Mouse (Mus musculus): ENCODE results near the gene Igsf21. TPM values are rescaled to one million over a fixed set of nuclear protein-coding genes. Genes with fewer than 3 reads are reported as not detected.

Gene Igsf21
- polyA plus RNA-seq, 1 experiment from 2014 or later: 0.11 TPM

DNA sequence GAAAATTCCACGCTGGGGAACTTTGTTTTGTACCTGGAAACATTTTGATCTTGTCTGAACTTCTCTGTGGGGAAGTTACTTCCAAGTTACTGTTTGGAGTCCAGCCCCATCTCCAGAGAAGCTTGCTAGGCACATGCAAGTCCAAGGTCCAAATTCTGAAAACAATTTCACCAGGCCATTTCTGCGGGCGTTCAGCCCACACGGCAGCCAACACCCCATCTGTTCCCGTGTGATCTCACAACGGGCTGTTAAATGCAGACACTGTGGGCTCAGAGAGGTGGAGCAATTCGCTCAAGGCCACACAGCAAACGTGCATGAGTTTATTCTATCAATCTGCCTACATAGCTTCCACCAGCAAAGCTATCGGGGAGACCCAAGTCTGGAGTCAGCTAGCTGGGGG, 21.4 kb downstream of the Igsf21 start:
- DNase-seq (ENCODE audit: low spot score): peak; percentile 26
- H3K27me3 ChIP-seq (ENCODE audit: low read depth, poor library complexity, severe bottlenecking): peaks cover 48% of the 10 kb centered on the region
- no peak overlapping the region for H3K4me3 ChIP-seq
- no peak overlapping the region for H3K27ac ChIP-seq
- H3K9me3 ChIP-seq (replicated peaks): no peaks in the 10 kb centered on the region
- H3K4me1 ChIP-seq: peaks cover 12% of the 10 kb centered on the region; the same call in 1 of the 2 replicates
- WGBS: 77% methylated on average over 9 of the region's 9 CpGs
- H3K36me3 ChIP-seq: no peaks in the 10 kb centered on the region

DNA sequence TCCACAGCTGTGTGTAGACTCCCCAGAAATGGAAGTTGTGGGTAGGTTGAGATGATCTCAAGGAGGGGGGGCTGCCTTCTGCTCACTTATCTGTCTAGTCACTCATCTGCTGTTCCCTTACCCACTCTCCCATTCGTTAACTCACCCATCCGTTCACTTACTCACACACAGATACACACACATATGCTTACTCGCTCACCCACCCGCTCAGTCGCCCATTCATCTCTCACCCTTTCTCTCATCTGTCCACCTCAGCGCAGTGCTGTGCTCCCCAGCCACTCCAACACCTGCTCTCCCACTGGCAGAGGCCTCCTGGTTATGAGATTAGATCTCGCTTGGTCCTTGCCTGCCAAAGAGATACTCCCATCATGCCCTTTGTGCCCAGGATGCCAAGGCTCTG, 22.1 kb downstream of the Igsf21 start:
- H3K27me3 ChIP-seq (ENCODE audit: low read depth, poor library complexity, severe bottlenecking): peaks cover 54% of the 10 kb centered on the region
- DNase-seq (ENCODE audit: low spot score): no peak
- H3K36me3 ChIP-seq: no peaks in the 10 kb centered on the region
- no peak overlapping the region for H3K4me3 ChIP-seq
- WGBS: 85% methylated on average over 7 of the region's 7 CpGs
- peaks cover 16% of the 10 kb centered on the region for H3K4me1 ChIP-seq
- H3K27ac ChIP-seq: no peak overlapping the region
- H3K9me3 ChIP-seq (replicated peaks): no peaks in the 10 kb centered on the region

DNA sequence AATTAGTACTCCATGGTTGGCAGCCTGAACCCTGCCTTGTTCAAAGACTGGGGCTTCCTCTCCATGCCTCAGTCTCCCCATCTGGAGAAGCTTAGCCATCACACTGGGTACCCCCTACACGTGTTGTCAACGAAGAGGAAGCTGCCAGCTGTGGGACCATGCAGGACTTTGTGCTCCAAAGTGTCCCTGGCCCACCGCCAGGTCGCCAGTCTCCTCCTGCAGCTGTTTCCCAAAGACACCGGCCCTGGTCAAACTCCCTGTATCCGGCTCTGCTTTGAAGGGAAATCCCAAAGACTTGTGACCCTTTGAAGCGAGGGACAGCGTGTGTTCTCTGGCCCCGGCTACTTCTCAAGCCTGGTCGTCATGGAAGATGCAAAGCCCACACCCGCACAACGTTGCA, 23.5 kb downstream of the Igsf21 start:
- H3K27me3 ChIP-seq (ENCODE audit: low read depth, poor library complexity, severe bottlenecking): peaks cover 56% of the 10 kb centered on the region
- no peak for DNase-seq (ENCODE audit: low spot score)

DNA sequence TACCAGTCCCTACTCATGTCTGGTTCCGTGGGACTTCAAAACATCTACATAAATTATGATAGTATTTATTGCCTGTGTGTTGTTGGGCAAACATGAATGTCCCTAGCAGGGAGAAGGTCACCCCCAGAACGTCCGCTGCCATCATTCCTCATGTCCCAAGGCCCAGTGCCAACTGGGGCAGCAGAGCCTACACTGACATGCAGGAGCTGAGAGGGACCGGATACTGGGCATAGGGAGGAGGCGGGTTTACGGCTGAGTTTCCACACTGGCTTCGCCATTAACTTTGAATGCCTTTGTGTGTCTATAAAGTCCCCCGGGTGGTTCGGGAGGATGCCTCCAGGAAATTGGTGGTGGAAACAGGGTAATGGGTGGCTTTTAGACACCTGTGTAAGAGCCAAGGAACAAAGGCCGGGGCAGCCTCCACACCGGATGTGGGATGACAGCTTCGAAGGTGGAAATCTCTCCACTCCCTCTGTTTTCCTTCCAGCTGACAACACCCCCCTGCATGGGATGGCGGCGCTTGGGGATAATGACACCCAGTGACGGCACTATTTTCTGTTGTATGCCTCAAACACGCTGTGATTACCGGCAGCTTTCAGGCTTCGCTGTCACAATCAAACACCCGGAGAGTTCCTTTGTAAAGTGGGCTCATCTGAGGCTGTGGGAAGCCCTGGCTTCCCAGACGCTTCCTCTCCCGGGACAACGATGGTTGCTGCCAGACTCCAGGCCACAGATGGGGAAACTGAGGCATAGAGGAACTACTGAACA, 26.1 kb downstream of the Igsf21 start:
- H3K4me3 ChIP-seq: no peak overlapping the region
- H3K9me3 ChIP-seq (replicated peaks): no peaks in the 10 kb centered on the region
- no peak for DNase-seq (ENCODE audit: low spot score)
- H3K36me3 ChIP-seq: no peaks in the 10 kb centered on the region
- H3K27ac ChIP-seq: no peak overlapping the region; the same call in 1 of the 2 replicates
- 72% methylated on average over 22 of the region's 22 CpGs for WGBS
- peaks cover 55% of the 10 kb centered on the region for H3K27me3 ChIP-seq (ENCODE audit: low read depth, poor library complexity, severe bottlenecking)
- peaks cover 28% of the 10 kb centered on the region for H3K4me1 ChIP-seq

More for the DNA sequence above, 23.5 kb downstream of the Igsf21 start:
- 43% methylated on average over 12 of the region's 12 CpGs for WGBS
- no peak overlapping the region for H3K4me3 ChIP-seq
- peaks cover 30% of the 10 kb centered on the region for H3K4me1 ChIP-seq
- no peaks in the 10 kb centered on the region for H3K9me3 ChIP-seq (replicated peaks)
- H3K36me3 ChIP-seq: no peaks in the 10 kb centered on the region
- no peak overlapping the region for H3K27ac ChIP-seq

DNA sequence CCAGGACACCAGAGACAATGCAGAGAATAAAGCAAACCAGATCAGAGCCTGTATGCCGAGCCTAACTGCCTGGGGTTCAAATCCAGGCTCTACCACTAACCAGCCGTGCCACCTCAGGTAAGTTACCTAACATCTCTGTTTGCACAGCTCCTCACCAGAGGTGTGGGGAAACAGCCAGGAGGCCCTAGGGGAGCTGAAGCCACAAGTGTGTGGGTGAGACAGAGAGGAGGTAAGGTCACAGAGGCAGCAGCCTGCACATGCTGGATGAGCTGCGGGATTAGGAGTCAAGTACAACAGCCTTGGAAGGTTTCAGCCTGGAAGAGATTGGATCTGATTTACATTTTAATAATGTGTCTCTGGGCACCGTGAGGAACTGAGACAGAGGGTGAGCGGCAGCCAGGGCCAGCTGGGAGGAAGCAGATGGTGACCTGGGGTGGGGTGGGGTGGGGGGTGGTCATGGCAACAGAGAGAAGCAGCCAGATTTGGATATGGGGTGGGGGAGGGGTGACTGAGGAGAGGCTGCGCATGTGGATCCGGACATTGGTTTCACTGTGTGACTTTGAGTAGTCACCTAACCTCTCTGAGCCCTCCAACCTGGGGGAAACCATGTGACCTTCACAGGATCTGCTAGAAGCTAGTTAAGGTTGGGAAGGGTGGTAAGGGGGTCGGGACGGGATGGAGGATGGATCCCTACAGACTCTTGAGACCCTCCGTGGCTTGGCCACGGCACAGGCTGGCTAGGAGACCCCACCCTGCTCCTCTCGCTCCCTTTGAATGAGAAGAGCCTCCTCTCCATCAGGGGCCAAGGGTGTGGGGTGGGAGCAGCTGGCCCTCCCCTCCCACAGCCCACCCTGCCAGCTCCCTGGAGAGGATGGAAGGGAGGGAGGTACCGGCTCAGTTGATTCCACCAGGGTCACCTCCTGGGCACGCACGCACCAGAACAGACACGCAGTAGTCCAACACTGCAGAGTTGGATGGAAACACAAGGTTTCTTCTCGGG, 27.4 kb downstream of the Igsf21 start:
- no peak for DNase-seq (ENCODE audit: low spot score)
- Histone ChIP-seq H3K9me3 (replicated peaks) (no peaks in the 10 kb centered on the region), H3K27me3 (ENCODE audit: low read depth, poor library complexity, severe bottlenecking) (peaks cover 48% of the 10 kb centered on the region), H3K36me3 (no peaks in the 10 kb centered on the region), H3K4me1 (peaks cover 40% of the 10 kb centered on the region), H3K4me3 (no peak overlapping the region), H3K27ac (0 out of 2 replicates have a peak overlapping the region, but pooled peaks have one; percentile 42)
- 65% methylated on average over 17 of the region's 17 CpGs for WGBS

DNA sequence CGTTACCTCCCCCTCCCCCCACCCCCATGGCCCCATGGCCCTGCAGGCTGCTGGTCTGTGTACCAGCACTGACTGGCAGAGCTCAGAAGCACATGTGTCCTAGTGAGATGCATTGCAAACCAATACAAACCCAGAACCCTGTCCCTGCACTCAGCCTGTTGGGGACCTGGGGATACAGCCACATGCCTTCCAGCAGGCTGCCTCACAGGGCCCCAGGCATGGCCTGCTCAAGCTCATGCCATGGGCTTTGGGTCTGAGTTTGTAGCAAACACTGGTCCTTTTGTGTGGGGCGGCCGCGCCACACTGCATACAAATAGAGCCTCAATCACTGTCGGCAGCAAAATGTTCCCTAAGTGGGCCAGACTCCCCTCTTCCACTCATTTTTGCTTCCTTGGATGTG, 28.2 kb downstream of the Igsf21 start:
- 87% methylated on average over 5 of the region's 5 CpGs for WGBS
- H3K4me1 ChIP-seq: peaks cover 47% of the 10 kb centered on the region
- no peak for DNase-seq (ENCODE audit: low spot score)
- H3K27ac ChIP-seq: no peak overlapping the region
- no peaks in the 10 kb centered on the region for H3K36me3 ChIP-seq
- H3K27me3 ChIP-seq (ENCODE audit: low read depth, poor library complexity, severe bottlenecking): peaks cover 48% of the 10 kb centered on the region
- H3K4me3 ChIP-seq: no peak overlapping the region
- no peaks in the 10 kb centered on the region for H3K9me3 ChIP-seq (replicated peaks)

DNA sequence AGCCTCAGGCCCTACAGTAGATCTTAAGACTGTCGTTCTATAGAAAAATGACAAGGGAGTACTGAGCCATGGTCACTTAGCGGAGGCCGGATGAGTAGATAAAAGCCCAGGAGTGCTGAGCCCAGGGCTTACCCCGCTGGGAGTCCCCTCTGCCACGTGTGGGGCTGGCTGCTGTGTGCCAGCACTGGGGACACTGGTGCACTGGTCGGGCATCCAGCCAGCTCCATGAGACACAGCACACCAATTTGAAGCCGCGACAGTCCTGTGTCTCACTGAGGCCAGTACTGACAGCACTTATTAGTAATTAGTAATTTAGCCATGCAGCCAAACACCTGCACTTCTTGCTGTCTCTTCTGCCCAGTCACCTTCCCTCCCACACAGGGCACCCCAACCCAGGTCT, 28.6 kb downstream of the Igsf21 start:
- no peak overlapping the region for H3K4me3 ChIP-seq
- H3K36me3 ChIP-seq: no peaks in the 10 kb centered on the region
- H3K9me3 ChIP-seq (replicated peaks): no peaks in the 10 kb centered on the region
- DNase-seq (ENCODE audit: low spot score): no peak
- 89% methylated on average over 8 of the region's 8 CpGs for WGBS
- peaks cover 48% of the 10 kb centered on the region for H3K27me3 ChIP-seq (ENCODE audit: low read depth, poor library complexity, severe bottlenecking)
- peaks cover 52% of the 10 kb centered on the region for H3K4me1 ChIP-seq
- H3K27ac ChIP-seq: no peak overlapping the region

DNA sequence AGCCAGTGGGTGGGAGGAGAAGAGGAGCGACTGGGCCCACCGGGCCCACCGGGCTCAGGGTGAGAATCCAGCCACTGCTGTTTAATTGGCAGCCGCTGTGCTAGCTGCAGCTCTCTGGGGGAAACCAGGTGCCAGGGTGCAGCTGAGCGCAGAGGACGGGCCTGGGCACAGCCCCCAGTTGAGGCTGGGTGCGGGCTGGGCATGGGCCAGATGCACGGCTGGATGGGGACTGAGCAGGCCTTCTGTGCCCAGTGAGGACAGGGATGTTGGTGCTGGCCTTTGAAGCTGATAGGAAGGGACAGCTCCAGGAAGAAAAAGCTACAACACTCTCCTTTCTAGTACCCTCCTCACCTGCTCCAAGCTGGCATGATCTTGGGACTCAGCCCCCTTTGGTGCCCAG, 30.5 kb downstream of the Igsf21 start:
- Histone ChIP-seq H3K27me3 (ENCODE audit: low read depth, poor library complexity, severe bottlenecking) (peaks cover 37% of the 10 kb centered on the region), H3K4me1 (peaks cover 55% of the 10 kb centered on the region), H3K9me3 (replicated peaks) (no peaks in the 10 kb centered on the region), H3K27ac (no peak overlapping the region), H3K36me3 (no peaks in the 10 kb centered on the region), H3K4me3 (no peak overlapping the region)
- WGBS: 89% methylated on average over 8 of the region's 8 CpGs
- no peak for DNase-seq (ENCODE audit: low spot score)

DNA sequence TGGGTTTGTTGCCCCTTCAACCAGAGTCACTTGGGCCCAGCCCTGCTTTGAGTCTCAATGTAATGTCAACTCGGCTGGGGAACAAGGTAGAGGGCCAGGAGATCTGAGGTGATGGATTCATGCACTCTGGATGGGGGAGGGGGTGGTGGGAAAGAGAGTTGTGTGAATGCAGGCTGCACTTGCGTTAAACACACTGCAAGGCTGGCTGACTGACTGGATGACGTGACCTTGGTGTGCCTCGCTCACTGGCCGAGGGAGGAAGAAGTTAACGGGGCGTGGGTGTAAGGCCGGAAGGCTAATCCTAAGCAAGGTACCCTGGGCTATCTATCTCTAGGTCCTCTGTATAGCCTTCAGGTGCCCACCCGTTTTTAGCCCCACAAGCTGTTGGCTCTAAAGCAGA, 31.4 kb downstream of the Igsf21 start:
- DNase-seq (ENCODE audit: low spot score): no peak
- H3K9me3 ChIP-seq (replicated peaks): no peaks in the 10 kb centered on the region
- peaks cover 31% of the 10 kb centered on the region for H3K27me3 ChIP-seq (ENCODE audit: low read depth, poor library complexity, severe bottlenecking)
- H3K27ac ChIP-seq: no peak overlapping the region
- H3K36me3 ChIP-seq: no peaks in the 10 kb centered on the region
- H3K4me3 ChIP-seq: no peak overlapping the region
- peaks cover 47% of the 10 kb centered on the region for H3K4me1 ChIP-seq
- 81% methylated on average over 9 of the region's 9 CpGs for WGBS

DNA sequence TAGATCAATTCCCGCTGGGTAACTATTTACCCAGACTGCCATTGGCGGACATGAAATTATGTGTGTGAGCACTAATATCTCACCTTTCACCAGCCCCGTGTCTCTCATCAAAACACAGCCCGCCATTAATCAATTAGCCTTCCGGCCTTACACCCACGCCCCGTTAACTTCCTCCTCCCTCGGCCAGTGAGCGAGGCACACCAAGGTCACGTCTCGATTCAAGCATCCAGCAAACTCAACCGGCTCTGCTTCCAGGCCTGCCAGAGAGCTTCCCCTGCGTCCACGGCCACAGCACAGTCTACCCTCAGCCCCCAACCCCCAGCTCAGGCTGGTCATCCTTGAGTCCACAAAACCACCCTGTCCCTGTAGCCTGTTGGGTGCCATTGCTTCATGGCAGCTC, 32.2 kb downstream of the Igsf21 start:
- Histone ChIP-seq H3K4me3 (no peak overlapping the region), H3K36me3 (no peaks in the 10 kb centered on the region), H3K9me3 (replicated peaks) (no peaks in the 10 kb centered on the region), H3K4me1 (peaks cover 43% of the 10 kb centered on the region), H3K27me3 (ENCODE audit: low read depth, poor library complexity, severe bottlenecking) (peaks cover 25% of the 10 kb centered on the region; the same call in 1 of the 2 replicates), H3K27ac (no peak overlapping the region)
- DNase-seq (ENCODE audit: low spot score): no peak
- 32% methylated on average over 14 of the region's 14 CpGs for WGBS

DNA sequence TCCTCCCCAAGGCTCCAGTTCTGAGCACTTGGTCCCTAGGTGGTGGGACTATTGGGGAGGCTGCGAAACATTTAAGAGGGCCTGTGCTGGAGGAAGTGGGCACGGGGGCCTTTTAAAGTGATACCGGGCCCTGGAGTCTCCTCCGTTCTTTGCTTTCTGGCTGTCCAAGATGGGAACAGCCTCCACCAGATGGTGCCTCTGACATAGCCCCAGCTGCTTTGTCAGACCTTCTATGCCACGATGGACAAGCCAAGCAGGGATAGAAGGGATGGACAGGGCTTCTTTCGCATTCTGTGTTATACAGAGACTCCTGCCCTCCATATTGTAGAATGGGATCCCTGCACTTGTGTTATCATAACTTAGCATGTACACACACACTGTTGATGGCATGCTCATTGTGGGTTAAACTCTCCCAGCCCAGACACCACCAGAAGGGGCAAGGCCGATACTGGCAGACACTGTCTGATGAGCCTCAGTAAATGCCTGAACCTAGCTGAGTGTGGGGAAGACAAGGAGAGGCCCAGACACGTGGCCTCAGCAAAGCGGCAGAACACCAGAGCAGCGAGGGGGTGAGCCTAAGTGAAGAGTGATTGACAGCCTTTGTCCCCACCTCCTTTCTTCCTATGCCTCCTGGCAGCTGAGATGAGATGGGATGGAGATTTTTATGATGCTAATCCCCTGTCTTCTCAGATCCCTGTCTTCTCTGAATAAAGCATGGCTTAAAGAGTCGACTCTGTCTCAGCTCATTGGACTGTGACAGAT, 36.3 kb downstream of the Igsf21 start:
- Histone ChIP-seq H3K36me3 (no peaks in the 10 kb centered on the region), H3K27me3 (ENCODE audit: low read depth, poor library complexity, severe bottlenecking) (peaks cover 19% of the 10 kb centered on the region; the same call in 1 of the 2 replicates), H3K27ac (no peak overlapping the region), H3K4me3 (no peak overlapping the region), H3K9me3 (replicated peaks) (no peaks in the 10 kb centered on the region), H3K4me1 (peaks cover 27% of the 10 kb centered on the region)
- no peak for DNase-seq (ENCODE audit: low spot score)
- WGBS: 79% methylated on average over 11 of the region's 11 CpGs

DNA sequence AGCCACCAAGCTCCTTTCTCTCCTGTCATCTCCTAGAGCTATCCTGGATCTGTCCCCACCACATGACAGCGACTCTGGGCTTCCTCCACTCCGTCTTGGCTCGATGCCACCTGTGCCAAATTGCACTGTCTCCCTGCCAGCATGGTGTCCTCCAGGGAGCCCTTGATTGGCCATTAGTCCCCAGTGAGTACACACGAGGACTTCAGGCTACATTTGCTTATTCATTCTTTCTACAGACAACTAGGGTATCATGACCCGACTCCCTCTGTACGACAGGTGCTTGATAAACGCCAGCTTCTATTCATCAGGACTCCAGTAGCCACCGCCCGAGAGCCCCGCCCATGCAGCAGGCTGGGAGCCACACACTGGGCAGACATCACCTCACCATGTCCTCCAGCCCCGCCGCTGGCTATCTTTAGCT, 40.8 kb downstream of the Igsf21 start:
- H3K36me3 ChIP-seq: no peaks in the 10 kb centered on the region
- no peaks in the 10 kb centered on the region; the same call in 1 of the 2 replicates for H3K4me1 ChIP-seq
- no peaks in the 10 kb centered on the region for H3K9me3 ChIP-seq (replicated peaks)
- H3K27me3 ChIP-seq (ENCODE audit: low read depth, poor library complexity, severe bottlenecking): 0 out of 2 replicates have a peak, but pooled peaks cover 3% of the 10 kb centered on the region
- 80% methylated on average over 12 of the region's 12 CpGs for WGBS
- H3K27ac ChIP-seq: no peak overlapping the region
- DNase-seq (ENCODE audit: low spot score): no peak
- H3K4me3 ChIP-seq: no peak overlapping the region
